Mouse (Mus musculus): ENCODE measurements at regions not wholly inside any gene's neighbourhood (a gene's known extent, or its start where the extent isn't known, plus 50 kb on each side); places are given as distances from the start of the nearest gene placed in this dataset.

DNA sequence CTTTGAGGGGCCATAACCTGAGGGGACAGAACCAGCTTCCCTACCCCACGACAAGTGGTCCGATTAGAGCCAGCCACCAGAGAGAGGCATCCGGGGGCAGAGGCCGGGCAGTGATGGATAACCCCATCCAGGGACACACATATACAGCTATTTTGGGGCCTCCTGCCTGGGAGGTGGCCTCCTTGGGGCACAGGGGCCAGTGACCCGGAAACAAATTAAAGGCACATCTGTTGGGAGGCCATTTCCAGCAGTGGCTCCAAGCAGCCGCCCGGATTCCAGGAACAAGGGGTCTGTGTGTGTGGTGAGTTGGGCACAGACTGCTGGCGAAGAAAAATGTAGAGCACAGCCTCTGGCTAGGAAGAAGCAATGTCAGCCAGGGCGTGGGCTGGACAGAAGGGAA lies 144.2 kb upstream of the Mycn start:
- Histone ChIP-seq H3K27ac (ENCODE audit: control insufficient read depth, low read depth, low read length) (no peak overlapping the region), H3K9me3 (replicated peaks; ENCODE audit: insufficient read depth, low read length) (no peaks in the 10 kb centered on the region), H3K9ac (ENCODE audit: control insufficient read depth, low read depth, low read length, poor library complexity, severe bottlenecking) (no peak overlapping the region), H3K36me3 (ENCODE audit: control insufficient read depth in 1 of 2, insufficient read depth in 2 of 2, low read length in 2 of 2) (no peaks in the 10 kb centered on the region), H3K4me3 (ENCODE audit: control insufficient read depth in 1 of 2, insufficient read depth in 1 of 2, low read depth in 2 of 2, low read length in 2 of 2) (no peak overlapping the region), H3K4me1 (ENCODE audit: control insufficient read depth in 1 of 2, insufficient read depth in 2 of 2, low read length in 2 of 2) (no peaks in the 10 kb centered on the region), H3K79me2 (ENCODE audit: control insufficient read depth, insufficient read depth, low read length, poor library complexity) (no peaks in the 10 kb centered on the region), H3K27me3 (ENCODE audit: control insufficient read depth in 1 of 2, insufficient read depth in 2 of 2, low read length in 2 of 2) (no peaks in the 10 kb centered on the region)
- no peak for DNase-seq (ENCODE audit: low read depth, low spot score)
- no peak for TF ChIP-seq ZC3H11A (IDR thresholded peaks at IDR 0.05; ENCODE audit: low read depth, low read length)
- TF ChIP-seq POLR2AphosphoS2 (IDR thresholded peaks at IDR 0.05; ENCODE audit: low read length): no peak
- TF ChIP-seq MXI1 (IDR thresholded peaks at IDR 0.05; ENCODE audit: low read depth, low read length): no peak
- TF ChIP-seq NRF1 (IDR thresholded peaks at IDR 0.05; ENCODE audit: insufficient read depth, low read depth, low read length, poor library complexity, severe bottlenecking): no peak
- TF ChIP-seq KAT2A (conservative IDR thresholded peaks at IDR 0.05; ENCODE audit: low read depth, low read length): no peak
- no peak for TF ChIP-seq POLR2AphosphoS5 (IDR thresholded peaks at IDR 0.05; ENCODE audit: borderline replicate concordance, low read depth, low read length)
- TF ChIP-seq E2F4 (IDR thresholded peaks at IDR 0.05; ENCODE audit: borderline replicate concordance, low read depth, low read length): no peak

DNA sequence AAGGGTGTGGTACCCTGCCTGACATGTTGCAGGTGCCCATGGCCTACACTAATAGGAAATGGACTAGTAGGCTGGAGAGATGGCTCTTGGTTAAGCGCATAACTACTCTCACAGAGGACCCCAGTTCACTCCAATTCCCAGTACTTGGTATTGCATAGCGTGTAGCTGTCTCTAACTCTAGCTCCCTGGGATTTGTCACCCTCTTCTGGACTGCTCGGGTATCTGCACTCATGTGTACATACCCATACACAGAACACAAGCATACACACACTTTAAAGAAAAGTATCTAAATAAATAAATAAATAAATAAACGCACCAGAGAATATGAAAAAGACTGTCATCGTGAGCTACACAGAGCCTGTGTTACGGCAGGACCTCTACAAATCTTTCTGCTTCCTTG lies 143.8 kb upstream of the Mycn start:
- DNase-seq (ENCODE audit: low read depth, low spot score): no peak
- no peaks in the 10 kb centered on the region for H3K4me1 ChIP-seq (ENCODE audit: control insufficient read depth in 1 of 2, insufficient read depth in 2 of 2, low read length in 2 of 2)
- H3K27me3 ChIP-seq (ENCODE audit: control insufficient read depth in 1 of 2, insufficient read depth in 2 of 2, low read length in 2 of 2): no peaks in the 10 kb centered on the region
- H3K36me3 ChIP-seq (ENCODE audit: control insufficient read depth in 1 of 2, insufficient read depth in 2 of 2, low read length in 2 of 2): no peaks in the 10 kb centered on the region
- TF ChIP-seq RAD21 (IDR thresholded peaks at IDR 0.05; ENCODE audit: low read depth, low read length) (peak; percentile 22), POLR2AphosphoS5 (IDR thresholded peaks at IDR 0.05; ENCODE audit: borderline replicate concordance, low read depth, low read length) (no peak), SMC3 (IDR thresholded peaks at IDR 0.05; ENCODE audit: low read depth, low read length) (0 out of 2 replicates have a peak, but pooled peaks have one; percentile 12), EP300 (IDR thresholded peaks at IDR 0.05; ENCODE audit: low read depth in 1 of 2, low read length in 2 of 2) (no peak), TCF12 (IDR thresholded peaks at IDR 0.05; ENCODE audit: low read depth, low read length) (no peak), CTCF (IDR thresholded peaks at IDR 0.05 in 2 of 3, conservative IDR thresholded peaks at IDR 0.05 in 1 of 3; ENCODE audit: control insufficient read depth in 1 of 3, insufficient read depth in 1 of 3, low read depth in 2 of 3, low read length in 3 of 3, poor library complexity in 1 of 3, severe bottlenecking in 1 of 3) (peak in 1 of 3 experiments; percentile 14; a peak in 1 of 6 replicates)
- no peak overlapping the region for H3K9ac ChIP-seq (ENCODE audit: control insufficient read depth, low read depth, low read length, poor library complexity, severe bottlenecking)
- no peak overlapping the region for H3K27ac ChIP-seq (ENCODE audit: control insufficient read depth, low read depth, low read length)
- H3K4me3 ChIP-seq (ENCODE audit: control insufficient read depth in 1 of 2, insufficient read depth in 1 of 2, low read depth in 2 of 2, low read length in 2 of 2): no peak overlapping the region
- H3K9me3 ChIP-seq (replicated peaks; ENCODE audit: insufficient read depth, low read length): no peaks in the 10 kb centered on the region
- no peaks in the 10 kb centered on the region for H3K79me2 ChIP-seq (ENCODE audit: control insufficient read depth, insufficient read depth, low read length, poor library complexity)

- Histone ChIP-seq H3K27me3 (ENCODE audit: control insufficient read depth in 1 of 2, insufficient read depth in 2 of 2, low read length in 2 of 2) (no peaks in the 10 kb centered on the region), H3K9ac (ENCODE audit: control insufficient read depth, low read depth, low read length, poor library complexity, severe bottlenecking) (no peak overlapping the region), H3K4me1 (ENCODE audit: control insufficient read depth in 1 of 2, insufficient read depth in 2 of 2, low read length in 2 of 2) (no peaks in the 10 kb centered on the region), H3K79me2 (ENCODE audit: control insufficient read depth, insufficient read depth, low read length, poor library complexity) (no peaks in the 10 kb centered on the region), H3K4me3 (ENCODE audit: control insufficient read depth in 1 of 2, insufficient read depth in 1 of 2, low read depth in 2 of 2, low read length in 2 of 2) (no peak overlapping the region), H3K36me3 (ENCODE audit: control insufficient read depth in 1 of 2, insufficient read depth in 2 of 2, low read length in 2 of 2) (no peaks in the 10 kb centered on the region), H3K27ac (ENCODE audit: control insufficient read depth, low read depth, low read length) (no peak overlapping the region), H3K9me3 (replicated peaks; ENCODE audit: insufficient read depth, low read length) (no peaks in the 10 kb centered on the region)
- no peak for DNase-seq (ENCODE audit: low read depth, low spot score)
- TF ChIP-seq UBTF (IDR thresholded peaks at IDR 0.05; ENCODE audit: borderline replicate concordance, insufficient read depth, low read depth, low read length) (no peak), POLR2AphosphoS2 (IDR thresholded peaks at IDR 0.05; ENCODE audit: low read length) (no peak), KAT2A (conservative IDR thresholded peaks at IDR 0.05; ENCODE audit: low read depth, low read length) (no peak), RCOR1 (IDR thresholded peaks at IDR 0.05; ENCODE audit: low read depth, low read length) (no peak), GABPA (IDR thresholded peaks at IDR 0.05; ENCODE audit: low read depth, low read length) (no peak), POLR2A (IDR thresholded peaks at IDR 0.05; ENCODE audit: control insufficient read depth in 1 of 2, insufficient read depth in 1 of 2, low read depth in 1 of 2, low read length in 2 of 2, poor library complexity in 1 of 2) (no peak), JUND (IDR thresholded peaks at IDR 0.05; ENCODE audit: low read depth, low read length) (no peak), USF2 (IDR thresholded peaks at IDR 0.05; ENCODE audit: borderline replicate concordance in 1 of 2, insufficient read depth in 1 of 2, low read depth in 1 of 2, low read length in 2 of 2) (no peak), ZNF384 (IDR thresholded peaks at IDR 0.05; ENCODE audit: low read depth, low read length) (no peak), BHLHE40 (IDR thresholded peaks at IDR 0.05; ENCODE audit: borderline replicate concordance, low read depth, low read length) (no peak), ZC3H11A (IDR thresholded peaks at IDR 0.05; ENCODE audit: low read depth, low read length) (no peak), CHD1 (IDR thresholded peaks at IDR 0.05; ENCODE audit: low read depth, low read length) (no peak), TBP (IDR thresholded peaks at IDR 0.05; ENCODE audit: low read depth, low read length) (no peak), E2F4 (IDR thresholded peaks at IDR 0.05; ENCODE audit: borderline replicate concordance, low read depth, low read length) (no peak)
These were observed 141.8 kb upstream of the Mycn start for GRCm38 (mm10) chr12:13083337-13084054.

Measured in MEL (cell line).